Mouse (Mus musculus): ENCODE measurements around the gene Wasf2. TPM values are rescaled to one million over a fixed set of nuclear protein-coding genes. Genes with fewer than 3 reads are reported as not detected.

Gene Wasf2
- 97.7 and 153 TPM in 2 replicates for polyA plus RNA-seq (2012; ENCODE audit: low replicate concordance)

DNA sequence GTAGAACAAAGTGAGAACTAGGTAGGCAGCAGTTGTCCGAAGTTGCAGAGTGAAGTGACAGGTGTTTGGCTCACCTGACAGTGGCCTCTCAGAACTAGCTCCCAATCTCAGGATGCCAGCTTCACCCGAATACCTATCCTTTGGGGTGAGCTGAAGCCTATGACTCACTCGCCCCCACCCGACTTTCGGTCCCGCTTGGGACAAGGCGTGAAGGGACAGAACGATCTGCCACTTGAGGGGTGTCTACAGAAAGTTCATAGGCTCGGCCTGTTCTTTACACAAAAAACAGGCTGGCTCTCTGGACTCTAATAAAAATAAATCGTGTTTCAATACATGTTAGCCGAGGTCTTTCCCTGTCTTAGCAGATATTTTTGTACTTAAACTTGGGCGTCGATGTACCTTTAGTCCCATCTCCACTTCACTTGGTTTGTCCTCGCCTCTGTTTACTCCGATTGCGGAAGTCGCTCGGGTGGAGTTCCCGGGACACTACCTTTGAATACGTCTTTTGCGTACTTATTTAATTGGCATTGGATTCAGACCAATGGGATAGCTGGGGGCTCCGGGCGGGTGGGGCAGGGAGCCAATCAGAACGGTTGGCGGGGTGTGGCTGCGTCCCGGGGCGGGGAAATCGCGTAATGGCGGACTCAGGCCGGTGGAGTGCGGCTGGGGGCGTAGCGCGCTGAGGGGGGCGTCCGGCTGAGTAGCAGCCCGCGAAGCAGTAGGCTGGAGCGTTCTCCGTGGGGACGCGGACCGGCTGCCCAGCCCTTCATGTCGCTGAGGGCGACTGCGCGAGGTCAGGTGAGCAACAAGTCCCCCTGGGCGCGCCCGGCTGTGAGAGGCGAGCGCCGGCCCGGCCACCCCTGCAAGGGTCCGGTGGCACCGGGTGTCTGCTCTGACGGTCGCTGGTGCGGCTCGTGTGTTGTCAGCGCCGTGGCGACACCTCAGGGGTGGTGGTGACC lies at the start of gene Wasf2:
TSS of gene Wasf2 (plus strand) at position 575 of the 959 bp plus-strand sequence.

GRCm38 (mm10) chr4:133211751-133212561 lies 81.7 kb downstream of the Wasf2 start, which contains the start of the genes Cd164l2 and Gpr3:
Gene Cd164l2, plus strand, starts transcription at chr4:133212131.
Gene Gpr3, minus strand, starts transcription at chr4:133212536.

GRCm38 (mm10) chr4:133240490-133240921 lies 110.2 kb downstream of the Wasf2 start, which contains the start of gene Map3k6:
Gene Map3k6, plus strand, starts transcription at chr4:133240818.

Other genes starting within 250 kb of the Wasf2 start
- 3.8 and 9.0 TPM in 2 replicates for gene Stx12, start 246.0 kb upstream of the Wasf2 start, polyA plus RNA-seq (2012; ENCODE audit: low replicate concordance)
- gene Fam76a, start 207.9 kb upstream of the Wasf2 start, polyA plus RNA-seq (2012; ENCODE audit: low replicate concordance), result 4.7 and 34.5 TPM in 2 replicates
- 3.7 and 6.5 TPM in 2 replicates for gene Fgr, start 156.4 kb upstream of the Wasf2 start, polyA plus RNA-seq (2012; ENCODE audit: low replicate concordance)
- 28.3 and 43.1 TPM in 2 replicates for gene Ahdc1, start 119.2 kb upstream of the Wasf2 start, polyA plus RNA-seq (2012; ENCODE audit: low replicate concordance)
- gene Cd164l2, start 81.6 kb downstream of the Wasf2 start, polyA plus RNA-seq (2012; ENCODE audit: low replicate concordance), result 0.84 and 1.1 TPM in 2 replicates
- not detected in 2 replicates for gene Gpr3, start 82.0 kb downstream of the Wasf2 start, polyA plus RNA-seq (2012; ENCODE audit: low replicate concordance)
- 79.7 and 100 TPM in 2 replicates for gene Map3k6, start 110.3 kb downstream of the Wasf2 start, polyA plus RNA-seq (2012; ENCODE audit: low replicate concordance)
- gene Sytl1, start 132.6 kb downstream of the Wasf2 start, polyA plus RNA-seq (2012; ENCODE audit: low replicate concordance), result 4.2 and 10.6 TPM in 2 replicates
- gene Tmem222, start 147.3 kb downstream of the Wasf2 start, polyA plus RNA-seq (2012; ENCODE audit: low replicate concordance), result 12.9 and 30.5 TPM in 2 replicates
- gene Wdtc1, start 223.0 kb downstream of the Wasf2 start, polyA plus RNA-seq (2012; ENCODE audit: low replicate concordance), result 117 and 160 TPM in 2 replicates
- 70.0 and 77.3 TPM in 2 replicates for gene Slc9a1, start 239.2 kb downstream of the Wasf2 start, polyA plus RNA-seq (2012; ENCODE audit: low replicate concordance)

Measured in leukemia stem cell, adult 10-12 weeks (primary cell).